Mouse (Mus musculus) splenic B cell, adult 2 months (primary cell): ENCODE data around the gene Taf3.
A peak's percentile ranks its signal among the peaks of the same experiment; 100 is the strongest.

ENCODE experiments used
- DNase-seq: peaks from one replicate; pipeline ENCODE4 v3.0.0-alpha.2; 2011; ENCODE audit warnings: low read depth, low spot score
- H3K27me3 ChIP-seq: 2 replicates; pipeline ENCODE4 v1.6.1; 2012; ENCODE audit warnings: mild to moderate bottlenecking, low read length, moderate library complexity, mixed read lengths; ENCODE audit not compliant: control insufficient read depth, poor library complexity, insufficient read depth, severe bottlenecking
- H3K36me3 ChIP-seq: 2 replicates; pipeline ENCODE4 v1.6.1; 2012; ENCODE audit warnings: mild to moderate bottlenecking, low read length, moderate library complexity, mixed read lengths; ENCODE audit not compliant: control insufficient read depth, poor library complexity, insufficient read depth, severe bottlenecking

The Taf3 gene

GRCm38 (mm10) chr2:9956546-9956945 is 91.8 kb downstream of the Taf3 start:
- Histone ChIP-seq H3K27me3 (no peaks in the 10 kb centered on the region), H3K36me3 (no peaks in the 10 kb centered on the region)
- no peak for DNase-seq

- Histone ChIP-seq H3K27me3 (no peaks in the 10 kb centered on the region), H3K36me3 (no peaks in the 10 kb centered on the region)
- DNase-seq: no peak
Measured at GRCm38 (mm10) chr2:9955576-9956535, 92.5 kb downstream of the Taf3 start.

GRCm38 (mm10) chr2:9946739-9947138 is 101.7 kb downstream of the Taf3 start:
- H3K36me3 ChIP-seq: no peaks in the 10 kb centered on the region
- no peaks in the 10 kb centered on the region for H3K27me3 ChIP-seq
- no peak for DNase-seq

GRCm38 (mm10) chr2:9945611-9946010 is 102.8 kb downstream of the Taf3 start:
- no peaks in the 10 kb centered on the region for H3K36me3 ChIP-seq

GRCm38 (mm10) chr2:9943011-9943410 is 105.4 kb downstream of the Taf3 start:
- H3K27me3 ChIP-seq: no peaks in the 10 kb centered on the region
- DNase-seq: peak; percentile 12
- H3K36me3 ChIP-seq: 0 out of 2 replicates have a peak, but pooled peaks cover 2% of the 10 kb centered on the region

More at GRCm38 (mm10) chr2:9945611-9946010, 102.8 kb downstream of the Taf3 start:
- no peak for DNase-seq
- H3K27me3 ChIP-seq: no peaks in the 10 kb centered on the region

GRCm38 (mm10) chr2:9939250-9939649 is 109.1 kb downstream of the Taf3 start:
- Histone ChIP-seq H3K36me3 (0 out of 2 replicates have a peak, but pooled peaks cover 2% of the 10 kb centered on the region), H3K27me3 (no peaks in the 10 kb centered on the region)
- no peak for DNase-seq

- DNase-seq: no peak
- 0 out of 2 replicates have a peak, but pooled peaks cover 2% of the 10 kb centered on the region for H3K36me3 ChIP-seq
- H3K27me3 ChIP-seq: no peaks in the 10 kb centered on the region
Measured at GRCm38 (mm10) chr2:9935965-9936364, 112.4 kb downstream of the Taf3 start.

- Histone ChIP-seq H3K27me3 (no peaks in the 10 kb centered on the region), H3K36me3 (no peaks in the 10 kb centered on the region; the same call in none of the 2 replicates)
- peak; percentile 13 for DNase-seq
Measured at GRCm38 (mm10) chr2:9926905-9927283, 121.5 kb downstream of the Taf3 start.

GRCm38 (mm10) chr2:9926194-9926904 is 122.0 kb downstream of the Taf3 start:
- DNase-seq: peak; percentile 39
- no peaks in the 10 kb centered on the region for H3K27me3 ChIP-seq

GRCm38 (mm10) chr2:9918691-9919471 is 129.5 kb downstream of the Taf3 start:
- Histone ChIP-seq H3K36me3 (peaks cover 8% of the 10 kb centered on the region), H3K27me3 (no peaks in the 10 kb centered on the region)
- no peak for DNase-seq

More at GRCm38 (mm10) chr2:9926194-9926904, 122.0 kb downstream of the Taf3 start:
- no peaks in the 10 kb centered on the region; the same call in none of the 2 replicates for H3K36me3 ChIP-seq

- Histone ChIP-seq H3K36me3 (peaks cover 8% of the 10 kb centered on the region), H3K27me3 (no peaks in the 10 kb centered on the region)
- no peak for DNase-seq
Measured at GRCm38 (mm10) chr2:9917602-9918001, 130.8 kb downstream of the Taf3 start.

- no peak for DNase-seq
- no peaks in the 10 kb centered on the region; the same call in 1 of the 2 replicates for H3K27me3 ChIP-seq
- no peaks in the 10 kb centered on the region for H3K36me3 ChIP-seq
Measured at GRCm38 (mm10) chr2:9905995-9906394, 142.4 kb downstream of the Taf3 start.

GRCm38 (mm10) chr2:9903854-9904560 is 144.4 kb downstream of the Taf3 start:
- Histone ChIP-seq H3K36me3 (no peaks in the 10 kb centered on the region), H3K27me3 (no peaks in the 10 kb centered on the region; the same call in 1 of the 2 replicates)
- DNase-seq: no peak

GRCm38 (mm10) chr2:9897846-9898245 is 150.6 kb downstream of the Taf3 start:
- Histone ChIP-seq H3K27me3 (no peaks in the 10 kb centered on the region; the same call in 1 of the 2 replicates), H3K36me3 (no peaks in the 10 kb centered on the region)
- no peak for DNase-seq
